Comparison of ENCODE assay signal across 11 mouse cellular contexts in genomic region chr13:78207796-78208645, GRCm38 (mm10). TPM values are rescaled to one million over a fixed set of nuclear protein-coding genes. Genes with fewer than 3 reads are reported as not detected.
DNase-seq lines count a peak whose midpoint lies in the region; ATAC-seq and TF ChIP-seq lines count a peak whose summit lies in the region.
"Had no signal": no experiment of that assay in that cellular context is flagged by ENCODE, and none has a peak within 500 bp of the region (broad histone marks: within the 10 kb centered on the region; RNA-seq: fewer than 3 reads in every experiment).

No protein-coding gene starts in this region.

- peak overlapping the region; percentile 5 for H3K4me3 ChIP-seq in forebrain, embryonic 13.5 days
- no peak overlapping the region for H3K4me3 ChIP-seq in midbrain, postnatal 0 days (ENCODE audit: low read depth, low read length)
- H3K4me3 ChIP-seq: limb, embryonic 10.5 days had no signal

- H3K27me3 ChIP-seq in forebrain, embryonic 13.5 days: peaks cover 63% of the 10 kb centered on the region
- H3K27me3 ChIP-seq in midbrain, postnatal 0 days (ENCODE audit: insufficient read depth, low read length): 0 out of 2 replicates have a peak, but pooled peaks cover 4% of the 10 kb centered on the region

- DNase-seq in heart, adult 11 months: peak; percentile 82
- no peak for DNase-seq in heart, adult 9 months (ENCODE audit: low spot score in 2 of 2)
- peak; percentile 62 for DNase-seq in adrenal gland, postnatal 14 days
- peak; percentile 82 for DNase-seq in midbrain, postnatal 0 days (ENCODE audit: low spot score)
- DNase-seq in urinary bladder, postnatal 14 days (ENCODE audit: low spot score): no peak
- DNase-seq in urinary bladder, postnatal 10 days (ENCODE audit: low spot score): no peak
- DNase-seq: heart, postnatal 4 days; thymus, postnatal 36 days had no signal

- peak overlapping the region; percentile 79 for H3K4me2 ChIP-seq in forebrain, embryonic 13.5 days
- H3K4me2 ChIP-seq in midbrain, postnatal 0 days (ENCODE audit: low read depth, low read length, poor library complexity, severe bottlenecking): peak overlapping the region; percentile 36

- WGBS in forebrain, embryonic 13.5 days: 5% methylated on average over 12 of the region's 12 CpGs
- WGBS in midbrain, postnatal 0 days: 27% methylated on average over 12 of the region's 12 CpGs

- peaks cover 88% of the 10 kb centered on the region for H3K4me1 ChIP-seq in forebrain, embryonic 13.5 days
- peaks cover 3% of the 10 kb centered on the region; the same call in 1 of the 2 replicates for H3K4me1 ChIP-seq in midbrain, postnatal 0 days (ENCODE audit: insufficient read depth, low read length)

- H3K27ac ChIP-seq in forebrain, embryonic 13.5 days: peak overlapping the region; percentile 92
- peak overlapping the region; percentile 38; the same call in 1 of the 2 replicates for H3K27ac ChIP-seq in midbrain, postnatal 0 days (ENCODE audit: low read depth, low read length)
- H3K27ac ChIP-seq: limb, embryonic 10.5 days had no signal

- ATAC-seq in forebrain, embryonic 13.5 days: no peak
- ATAC-seq in midbrain, postnatal 0 days (ENCODE audit: low FRiP score): no peak
- no peak for ATAC-seq in megakaryocyte progenitor cell, adult 5-6 weeks (replicated peaks; ENCODE audit: poor library complexity)

- H3K9ac ChIP-seq in forebrain, embryonic 13.5 days: peak overlapping the region; percentile 79
- peak overlapping the region; percentile 33; the same call in 1 of the 2 replicates for H3K9ac ChIP-seq in midbrain, postnatal 0 days (replicated peaks; ENCODE audit: low read length, poor library complexity, severe bottlenecking)

- no peaks in the 10 kb centered on the region for H3K9me3 ChIP-seq in forebrain, embryonic 13.5 days (replicated peaks)
- no peaks in the 10 kb centered on the region for H3K9me3 ChIP-seq in midbrain, postnatal 0 days (ENCODE audit: low read length)
- H3K9me3 ChIP-seq: limb, embryonic 10.5 days had no signal

- no peaks in the 10 kb centered on the region for H3K36me3 ChIP-seq in forebrain, embryonic 13.5 days (ENCODE audit: poor library complexity, severe bottlenecking)
- no peaks in the 10 kb centered on the region for H3K36me3 ChIP-seq in midbrain, postnatal 0 days (ENCODE audit: insufficient read depth, low read length)
- H3K36me3 ChIP-seq: limb, embryonic 10.5 days had no signal

- no peak for TF ChIP-seq CTCF in midbrain, postnatal 0 days (IDR thresholded peaks at IDR 0.05)

RNA-seq across cellular contexts. Expression of gene Nr2f1, which starts 8.5 kb away (rescaled TPM):
- 19.6 and 22.0 TPM in 2 replicates for total RNA-seq in adrenal gland, postnatal 14 days (2021)
- polyA plus RNA-seq in forebrain, embryonic 13.5 days (2015; fragmentation: Nextera tagmentation; extraction: Ambion mirVana): 94.7 and 112 TPM in 2 replicates
- 163 and 184 TPM in 2 replicates for total RNA-seq in midbrain, postnatal 0 days (2014; rRNA removed)
- 46.4 and 55.5 TPM in 2 replicates for polyA plus RNA-seq in midbrain, postnatal 0 days (2015; fragmentation: Nextera tagmentation; extraction: Ambion mirVana)
- not detected in 2 replicates for total RNA-seq in megakaryocyte progenitor cell, adult 5-6 weeks (2015)
- total RNA-seq in megakaryocyte progenitor cell, adult 5-6 weeks (2017): not detected in 2 replicates

Comparison
In these comparisons a context has a peak if more than half of its experiments do, and no peak if none do; other contexts are left out.
1. DNase-seq: peak in heart, adult 11 months (single experiment), adrenal gland, postnatal 14 days (single experiment) and midbrain, postnatal 0 days (single experiment); none in heart, adult 9 months (0 of 2), urinary bladder, postnatal 14 days (single experiment) and urinary bladder, postnatal 10 days (single experiment).
2. RNA of gene Nr2f1, which starts 8.5 kb away (total RNA-seq): 163 to 184 TPM in midbrain, postnatal 0 days and 19.6 to 22.0 TPM in adrenal gland, postnatal 14 days; not detected in megakaryocyte progenitor cell, adult 5-6 weeks; every median in the first group is over 10 times any median in the second.